Mouse (Mus musculus) hindbrain, postnatal 0 days (tissue): ENCODE measurements around the gene Nrm. TPM values are rescaled to one million over a fixed set of nuclear protein-coding genes. Genes with fewer than 3 reads are reported as not detected.

ENCODE experiments used
- ATAC-seq: fragments of 200-750 bp; cut with Nextera tagmentation; 2 replicates; pipeline ENCODE4 v1.8.0; 2017; ENCODE audit warnings: mild to moderate bottlenecking, moderate TSS enrichment, moderate library complexity
- DNase-seq: peaks from one replicate; pipeline ENCODE4 v3.0.0-alpha.2; 2015; ENCODE audit warnings: low spot score
- H3K27ac ChIP-seq: fragments of 300-500 bp; sonication (generic); 2 replicates; pipeline ENCODE4 v1.5.1; 2014; ENCODE audit warnings: mild to moderate bottlenecking
- H3K27me3 ChIP-seq: fragments of 300-500 bp; sonication (generic); 2 replicates; pipeline ENCODE4 v1.6.1; 2014; ENCODE audit warnings: low read length, mixed read lengths; ENCODE audit not compliant: insufficient read depth
- H3K36me3 ChIP-seq: fragments of 300-500 bp; sonication (generic); 2 replicates; pipeline ENCODE4 v1.6.1; 2014; ENCODE audit warnings: low read length, mixed read lengths; ENCODE audit not compliant: insufficient read depth
- H3K4me1 ChIP-seq: fragments of 300-500 bp; sonication (generic); 2 replicates; pipeline ENCODE4 v1.6.1; 2014; ENCODE audit warnings: antibody characterized with exemption, low read length, mixed read lengths; ENCODE audit not compliant: insufficient read depth
- H3K4me2 ChIP-seq: fragments of 300-500 bp; sonication (generic); 2 replicates; pipeline ENCODE4 v1.6.1; 2014; ENCODE audit warnings: low read depth, mild to moderate bottlenecking, low read length, moderate library complexity, mixed read lengths
- H3K4me3 ChIP-seq: fragments of 300-500 bp; sonication (generic); 2 replicates; pipeline ENCODE4 v1.5.1; 2014; ENCODE audit warnings: low read length
- H3K9ac ChIP-seq: fragments of 300-500 bp; sonication (generic); replicated peaks from 2 replicates; pipeline ENCODE4 v1.6.1; 2014; ENCODE audit warnings: mild to moderate bottlenecking, low read length, moderate library complexity, mixed read lengths
- H3K9me3 ChIP-seq: fragments of 300-500 bp; sonication (generic); 2 replicates; pipeline ENCODE4 v1.6.1; 2016; ENCODE audit warnings: low read length, mixed read lengths
- CTCF ChIP-seq: IDR thresholded peaks from 2 replicates; pipeline ENCODE4 v1.5.1; 2016; ENCODE audit warnings: antibody characterized with exemption, control low read depth, low read depth
- WGBS: fragments of 180-500 bp; shearing (Covaris S2); extraction: QIAGEN DNeasy Blood & Tissue Kit; methylation state at CpG from one replicate; pipeline ENCODE4 v1.1.7; 2014; 5-methylcytosine and 5-hydroxymethylcytosine counted together
- polyA plus RNA-seq: library from polyadenylated mRNA; unstranded; fragments of >200 nt; fragmentation: Nextera tagmentation; extraction: Ambion mirVana; gene quantifications from 2 replicates; pipeline ENCODE4 v1.2.1, GENCODE M21; 2015
- total RNA-seq: library from RNA; depleted of rRNA; stranded (reverse); fragments of >200 nt; gene quantifications from 2 replicates; pipeline ENCODE4 v1.2.3, GENCODE M21; 2014

The Nrm gene
- total and polyA plus RNA-seq, 2 experiments from 2014 or later, result 24.6 to 27.2 TPM

DNA sequence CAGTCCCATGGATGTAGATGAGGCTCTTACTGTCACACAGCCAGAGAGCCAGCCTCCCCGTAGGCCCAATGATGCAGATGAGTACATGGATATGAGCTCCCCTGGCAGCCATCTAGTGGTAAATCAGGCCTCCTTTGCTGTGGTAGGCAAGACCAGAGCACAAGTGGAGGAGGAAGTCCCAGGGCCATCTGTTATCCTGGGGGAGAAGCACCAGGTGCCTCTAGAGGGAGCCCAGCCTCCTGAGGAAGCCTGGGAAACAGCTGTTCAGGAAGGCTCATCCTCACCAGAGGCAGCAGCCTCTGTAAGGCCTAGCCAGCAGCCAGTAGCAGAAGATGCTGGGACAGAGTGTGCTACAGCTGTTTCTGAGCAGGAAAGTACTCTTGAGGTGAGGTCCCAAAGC, 13.0 kb upstream of the Nrm start:
- DNase-seq, result no peak
- Histone ChIP-seq H3K9me3 (no peaks in the 10 kb centered on the region), H3K4me1 (no peaks in the 10 kb centered on the region), H3K4me3 (no peak overlapping the region), H3K4me2 (no peak overlapping the region), H3K27me3 (no peaks in the 10 kb centered on the region), H3K36me3 (peaks cover 63% of the 10 kb centered on the region), H3K27ac (no peak overlapping the region), H3K9ac (no peak overlapping the region)
- peak; percentile 8; the same call in 1 of the 2 replicates for TF ChIP-seq CTCF
- ATAC-seq, result no peak; the same call in 1 of the 2 replicates
- WGBS, result 79% methylated on average over 1 of the region's 1 CpGs

DNA sequence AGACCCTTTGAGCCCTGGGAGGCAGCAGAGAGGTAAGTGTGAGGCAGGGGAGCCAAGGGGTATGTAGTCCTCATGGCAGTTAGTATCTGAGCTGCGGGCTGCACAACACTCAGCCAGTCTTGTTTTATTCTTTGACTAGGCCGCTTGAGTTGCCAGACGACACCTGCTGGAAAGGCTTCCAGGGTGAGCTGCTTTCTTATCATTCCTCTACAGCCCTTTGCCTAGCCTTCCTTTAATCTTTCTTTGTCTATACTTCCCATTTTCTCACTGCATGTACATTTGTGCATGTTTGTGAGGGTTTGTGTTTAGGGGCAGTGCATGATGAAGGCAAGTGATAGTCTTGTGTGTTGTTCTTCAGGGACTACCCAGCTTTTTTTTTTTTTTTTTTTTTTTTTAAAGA, 10.1 kb upstream of the Nrm start:
- 84% methylated on average over 3 of the region's 3 CpGs for WGBS
- no peaks in the 10 kb centered on the region for H3K4me1 ChIP-seq
- peaks cover 65% of the 10 kb centered on the region for H3K36me3 ChIP-seq
- no peak overlapping the region for H3K4me3 ChIP-seq
- TF ChIP-seq CTCF, result no peak
- no peaks in the 10 kb centered on the region for H3K27me3 ChIP-seq
- DNase-seq, result no peak
- H3K9me3 ChIP-seq, result no peaks in the 10 kb centered on the region
- H3K9ac ChIP-seq, result no peak overlapping the region
- ATAC-seq, result no peak
- no peak overlapping the region for H3K4me2 ChIP-seq
- H3K27ac ChIP-seq, result no peak overlapping the region

DNA sequence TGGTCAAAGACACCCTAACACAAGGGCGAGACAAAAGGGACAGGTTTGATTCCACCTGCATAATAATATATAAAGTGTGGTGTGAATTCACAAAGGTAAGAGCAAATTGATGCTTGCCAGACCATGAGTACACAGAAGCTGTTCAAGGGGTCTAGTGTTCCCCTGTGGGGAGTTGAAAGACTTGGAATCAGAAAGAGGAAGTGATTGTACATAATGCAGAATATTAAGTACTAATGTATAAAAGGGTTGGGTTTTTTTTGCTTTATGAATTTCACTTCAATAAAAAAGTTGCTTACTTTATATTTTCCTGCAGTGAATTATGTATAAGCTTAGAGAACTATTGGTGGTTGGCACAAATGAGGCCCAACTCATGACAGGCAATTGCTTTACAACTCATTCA, 1.7 kb upstream of the Nrm start:
- Histone ChIP-seq H3K4me2 (no peak overlapping the region), H3K4me1 (no peaks in the 10 kb centered on the region; the same call in 1 of the 2 replicates), H3K27ac (no peak overlapping the region), H3K36me3 (peaks cover 16% of the 10 kb centered on the region; the same call in 1 of the 2 replicates), H3K9me3 (no peaks in the 10 kb centered on the region), H3K9ac (no peak overlapping the region), H3K27me3 (no peaks in the 10 kb centered on the region), H3K4me3 (no peak overlapping the region)
- ATAC-seq (no peak), DNase-seq (no peak)
- no peak for TF ChIP-seq CTCF
- 93% methylated on average over 1 of the region's 1 CpGs for WGBS

DNA sequence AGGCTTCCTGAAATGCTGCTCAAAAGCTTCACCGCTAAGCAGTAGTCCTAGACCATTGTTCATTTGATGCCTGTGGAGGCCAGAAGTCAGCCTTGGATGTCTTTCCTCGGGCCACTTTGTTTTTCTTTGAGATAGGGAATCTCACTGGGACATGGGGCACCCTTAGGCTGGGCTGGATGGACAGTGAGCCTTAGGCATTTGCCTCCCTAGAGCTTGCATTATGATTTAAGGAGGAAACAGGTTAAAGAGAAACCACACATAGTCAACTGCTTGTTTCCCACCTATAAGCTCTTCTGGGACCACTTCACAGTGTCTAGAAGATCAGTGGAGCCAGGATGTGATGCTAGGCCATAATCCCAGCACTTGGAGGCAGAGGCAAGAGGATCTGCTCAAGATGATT, 1.3 kb upstream of the Nrm start:
- Histone ChIP-seq H3K4me2 (no peak overlapping the region), H3K36me3 (peaks cover 13% of the 10 kb centered on the region; the same call in 1 of the 2 replicates), H3K9me3 (no peaks in the 10 kb centered on the region), H3K4me3 (no peak overlapping the region), H3K27me3 (no peaks in the 10 kb centered on the region), H3K27ac (no peak overlapping the region), H3K4me1 (no peaks in the 10 kb centered on the region; the same call in 1 of the 2 replicates), H3K9ac (no peak overlapping the region)
- no peak for ATAC-seq
- WGBS, result 80% methylated on average over 2 of the region's 2 CpGs
- no peak for TF ChIP-seq CTCF
- no peak for DNase-seq

DNA sequence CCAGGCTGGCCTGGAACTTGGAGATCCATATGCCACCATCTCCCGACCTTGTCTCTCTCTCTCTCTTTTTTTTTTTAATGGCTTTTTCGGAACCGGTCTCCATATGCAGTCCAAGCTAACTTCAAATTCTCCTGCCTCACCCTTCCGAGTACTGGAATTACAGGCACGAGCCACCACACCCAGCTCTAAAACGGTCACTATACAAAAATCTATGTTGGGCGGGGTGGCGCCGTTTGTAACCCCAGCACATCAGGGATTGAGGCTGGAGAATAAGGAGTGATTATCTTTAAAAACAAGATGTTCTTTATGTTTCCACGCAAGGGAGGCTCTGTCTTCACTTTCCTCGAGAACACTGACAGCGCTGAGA, 304 bp upstream of the Nrm start:
- no peak for TF ChIP-seq CTCF
- Histone ChIP-seq H3K36me3 (peaks cover 12% of the 10 kb centered on the region; the same call in 1 of the 2 replicates), H3K4me3 (peak overlapping the region; percentile 62), H3K4me1 (no peaks in the 10 kb centered on the region; the same call in 1 of the 2 replicates), H3K9ac (peak overlapping the region; percentile 57), H3K4me2 (peak overlapping the region; percentile 62), H3K27ac (peak overlapping the region; percentile 90), H3K9me3 (no peaks in the 10 kb centered on the region), H3K27me3 (no peaks in the 10 kb centered on the region)
- 2% methylated on average over 12 of the region's 12 CpGs for WGBS
- ATAC-seq (no peak), DNase-seq (no peak)

DNA sequence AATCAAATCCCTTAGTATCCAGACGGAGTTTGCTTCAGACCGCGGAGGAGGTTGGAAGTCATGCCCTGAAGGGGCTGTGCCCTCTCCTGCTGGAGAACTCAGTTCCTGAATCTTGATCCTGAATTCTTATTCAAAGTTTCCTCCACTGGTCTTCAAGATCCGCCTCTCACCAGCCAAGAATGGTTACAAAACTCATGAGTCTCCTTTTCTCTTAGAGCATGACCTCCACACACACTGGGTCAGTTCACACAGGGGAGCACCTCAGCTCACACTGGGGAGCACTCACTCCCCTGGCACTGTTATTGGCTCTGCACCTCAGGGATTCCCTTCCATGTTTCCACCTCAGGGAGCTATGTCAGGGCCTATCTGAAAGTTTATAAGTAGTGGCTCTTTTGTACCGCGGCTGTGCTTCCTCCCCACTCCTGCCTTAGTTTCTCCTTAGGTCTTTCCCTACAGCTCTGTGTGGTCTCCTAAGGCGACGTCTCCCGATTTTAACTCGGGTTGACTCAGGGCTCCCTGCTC, 3.8 kb downstream of the Nrm start:
- Histone ChIP-seq H3K36me3 (no peaks in the 10 kb centered on the region), H3K4me3 (peak overlapping the region; percentile 56), H3K27ac (peak overlapping the region; percentile 95), H3K9me3 (no peaks in the 10 kb centered on the region), H3K9ac (peak overlapping the region; percentile 84), H3K4me2 (peak overlapping the region; percentile 93), H3K27me3 (no peaks in the 10 kb centered on the region), H3K4me1 (peaks cover 11% of the 10 kb centered on the region)
- no peak for ATAC-seq
- no peak for TF ChIP-seq CTCF
- 24% methylated on average over 10 of the region's 10 CpGs for WGBS
- no peak for DNase-seq

DNA sequence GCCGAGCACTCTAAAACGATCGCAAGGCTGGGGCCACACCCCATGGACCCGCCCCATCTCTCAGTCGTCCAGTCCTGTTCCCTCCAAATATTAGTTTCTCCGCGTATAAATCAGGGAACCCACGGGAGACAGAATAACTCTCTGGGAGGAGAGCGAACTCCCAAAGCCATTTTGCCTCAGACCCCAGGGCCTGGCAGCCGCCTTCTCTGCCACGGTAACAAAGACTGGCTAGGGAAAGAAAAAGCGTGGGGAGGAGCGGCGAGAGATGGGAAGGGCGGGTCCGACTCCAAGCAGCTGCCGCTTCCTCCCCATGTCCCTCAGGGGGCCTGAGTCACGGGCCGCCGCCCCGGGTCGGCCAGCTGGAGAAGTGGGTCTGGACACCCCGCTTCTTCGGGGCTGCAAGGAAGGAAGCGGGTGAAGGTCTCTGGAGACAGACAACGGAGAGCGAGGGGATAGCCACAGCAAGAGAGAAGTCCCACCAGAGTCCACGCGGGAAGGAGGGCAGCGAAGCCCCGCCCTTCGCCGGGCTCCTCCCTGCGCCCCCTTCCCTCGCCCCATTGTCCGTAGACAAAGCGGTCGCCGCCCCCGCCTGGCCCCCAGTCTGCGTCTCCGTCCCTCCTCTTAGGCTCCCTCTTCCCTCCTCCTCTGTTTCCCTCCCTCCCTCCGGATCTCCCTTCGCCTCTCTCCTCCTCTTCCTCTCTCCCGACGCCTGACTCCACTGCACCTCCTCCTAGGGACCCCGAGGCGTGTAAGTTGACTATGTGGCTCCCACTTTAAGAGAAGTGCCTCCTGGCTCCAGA, 4.6 kb downstream of the Nrm start, which contains the start of gene Ppp1r18:
Gene Ppp1r18 (plus strand): TSS at position 113 of the 800 bp plus-strand sequence.
- WGBS, result under 1% methylated on average over 39 of the region's 48 CpGs
- no peaks in the 10 kb centered on the region for H3K9me3 ChIP-seq
- no peak for TF ChIP-seq CTCF
- H3K9ac ChIP-seq, result peak within 1 kb of the TSS; percentile 84
- H3K27ac ChIP-seq, result peak within 1 kb of the TSS; percentile 95
- peak; percentile 84 for DNase-seq
- H3K27me3 ChIP-seq, result no peaks in the 10 kb centered on the region
- H3K4me1 ChIP-seq, result peaks cover 18% of the 10 kb centered on the region
- ATAC-seq, result peak; percentile 57
- peak within 1 kb of the TSS; percentile 93 for H3K4me2 ChIP-seq
- no peaks in the 10 kb centered on the region for H3K36me3 ChIP-seq
- H3K4me3 ChIP-seq, result peak within 1 kb of the TSS; percentile 56
